Mouse (Mus musculus): ENCODE data around the gene Pxylp1. TPM values are rescaled to one million over a fixed set of nuclear protein-coding genes. Genes with fewer than 3 reads are reported as not detected.
A peak's percentile ranks its signal among the peaks of the same experiment; 100 is the strongest.

The Pxylp1 gene
- polyA plus RNA-seq, 1 experiment, result 11.9 TPM

DNA sequence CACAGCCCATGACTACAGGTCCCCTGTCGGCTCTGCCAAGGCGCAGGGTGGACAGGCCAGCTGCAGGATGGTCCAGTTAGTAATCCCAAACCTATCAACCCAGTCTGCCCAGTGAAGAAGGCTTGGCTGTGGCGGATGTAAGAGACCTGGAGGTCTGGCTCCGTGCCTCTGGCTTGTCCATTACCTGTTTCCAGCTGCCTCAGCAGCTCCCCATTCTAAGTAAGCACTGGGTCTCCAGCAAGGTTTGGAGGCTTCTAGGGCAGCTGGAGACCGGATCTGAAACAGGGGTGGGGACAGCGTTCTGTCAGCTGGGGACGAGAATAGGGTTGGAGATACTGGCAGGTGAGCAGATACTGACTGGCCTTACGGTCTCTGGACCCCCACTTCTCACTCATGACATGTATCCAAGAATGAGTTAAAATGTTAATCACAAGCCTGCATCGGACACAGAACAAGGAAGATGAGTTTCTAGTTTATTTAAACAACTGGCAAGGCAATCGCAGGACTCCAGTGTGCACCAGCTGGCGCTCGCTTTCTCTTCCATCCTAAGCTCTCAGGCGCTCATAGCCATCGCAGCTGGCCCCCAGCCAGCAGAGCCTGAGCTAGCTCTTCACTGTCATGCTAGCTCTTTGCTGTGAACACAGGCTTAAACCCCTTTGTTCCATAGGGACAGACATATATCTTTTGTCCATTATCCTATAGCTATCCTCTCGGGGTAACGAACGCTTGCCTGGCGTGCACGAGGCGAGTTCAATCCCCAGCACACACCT is 9.8 kb downstream of the Pxylp1 start:
- H3K27ac ChIP-seq (ENCODE audit: insufficient read depth, low read depth, low read length), result no peak overlapping the region
- TF ChIP-seq CTCF (IDR thresholded peaks at IDR 0.05; ENCODE audit: extremely low read depth, insufficient read length, insufficient replicate concordance, low read depth, low read length) (no peak), POLR2A (IDR thresholded peaks at IDR 0.05; ENCODE audit: low read depth, low read length) (no peak)
- H3K27me3 ChIP-seq (ENCODE audit: control insufficient read depth, insufficient read depth, low read length), result no peaks in the 10 kb centered on the region
- 77% methylated on average over 20 of the region's 20 CpGs for WGBS
- no peak overlapping the region for H3K4me3 ChIP-seq (ENCODE audit: low read depth, low read length)
- peaks cover 2% of the 10 kb centered on the region; the same call in 1 of the 2 replicates for H3K36me3 ChIP-seq (ENCODE audit: control insufficient read depth, insufficient read depth, low read length)
- H3K4me1 ChIP-seq (ENCODE audit: control insufficient read depth, insufficient read depth, insufficient read length, low read length), result peaks cover 2% of the 10 kb centered on the region; the same call in 1 of the 2 replicates

DNA sequence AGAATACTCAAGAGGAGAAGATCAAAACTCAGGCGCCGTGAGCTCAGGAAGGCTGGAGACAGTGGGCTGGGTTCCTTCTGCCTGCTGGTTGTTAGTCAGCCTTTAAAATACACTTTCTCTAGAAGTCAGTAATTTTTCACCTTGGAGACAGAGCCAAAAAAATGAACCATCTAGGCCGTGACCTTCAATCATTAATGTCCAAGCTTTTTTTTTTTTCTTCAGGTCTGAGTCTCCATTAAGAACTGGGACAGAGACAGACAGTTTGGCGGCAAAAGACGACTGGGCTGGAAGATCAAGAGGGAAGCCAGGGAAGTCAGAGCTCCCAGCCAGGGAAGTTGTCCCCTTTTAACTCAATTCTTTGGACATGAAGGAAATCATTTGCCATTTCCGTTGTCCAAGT is 10.6 kb downstream of the Pxylp1 start:
- TF ChIP-seq CTCF (IDR thresholded peaks at IDR 0.05; ENCODE audit: extremely low read depth, insufficient read length, insufficient replicate concordance, low read depth, low read length) (no peak), POLR2A (IDR thresholded peaks at IDR 0.05; ENCODE audit: low read depth, low read length) (no peak)
- no peak overlapping the region for H3K4me3 ChIP-seq (ENCODE audit: low read depth, low read length)
- H3K4me1 ChIP-seq (ENCODE audit: control insufficient read depth, insufficient read depth, insufficient read length, low read length), result peaks cover 2% of the 10 kb centered on the region; the same call in 1 of the 2 replicates
- WGBS, result 85% methylated on average over 6 of the region's 6 CpGs
- H3K36me3 ChIP-seq (ENCODE audit: control insufficient read depth, insufficient read depth, low read length), result peaks cover 2% of the 10 kb centered on the region; the same call in 1 of the 2 replicates
- H3K27me3 ChIP-seq (ENCODE audit: control insufficient read depth, insufficient read depth, low read length), result no peaks in the 10 kb centered on the region
- H3K27ac ChIP-seq (ENCODE audit: insufficient read depth, low read depth, low read length), result no peak overlapping the region

DNA sequence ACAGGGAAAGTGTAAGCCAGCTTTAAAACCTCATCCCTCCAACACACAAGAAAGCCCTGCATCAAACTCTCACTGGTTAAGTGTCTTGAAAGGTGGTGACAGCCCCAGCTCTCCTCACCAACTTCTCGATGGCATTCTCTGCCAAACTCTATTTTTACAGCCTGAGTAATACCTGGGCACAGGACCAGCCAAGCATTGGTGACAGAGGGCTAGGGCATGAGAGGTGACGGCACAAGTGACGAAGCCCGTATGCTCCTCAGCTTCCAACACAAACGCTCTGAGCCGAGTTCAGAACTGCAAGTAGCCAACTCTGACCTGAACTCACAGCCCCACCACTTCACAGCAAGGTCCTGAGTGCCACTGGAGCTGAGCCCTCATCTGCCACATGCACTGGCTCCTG is 13.4 kb downstream of the Pxylp1 start:
- TF ChIP-seq POLR2A (IDR thresholded peaks at IDR 0.05; ENCODE audit: low read depth, low read length) (no peak), CTCF (IDR thresholded peaks at IDR 0.05; ENCODE audit: extremely low read depth, insufficient read length, insufficient replicate concordance, low read depth, low read length) (no peak)
- 72% methylated on average over 6 of the region's 6 CpGs for WGBS
- no peaks in the 10 kb centered on the region for H3K27me3 ChIP-seq (ENCODE audit: control insufficient read depth, insufficient read depth, low read length)
- no peak overlapping the region for H3K4me3 ChIP-seq (ENCODE audit: low read depth, low read length)
- H3K36me3 ChIP-seq (ENCODE audit: control insufficient read depth, insufficient read depth, low read length), result no peaks in the 10 kb centered on the region
- no peak overlapping the region for H3K27ac ChIP-seq (ENCODE audit: insufficient read depth, low read depth, low read length)
- H3K4me1 ChIP-seq (ENCODE audit: control insufficient read depth, insufficient read depth, insufficient read length, low read length), result peaks cover 2% of the 10 kb centered on the region; the same call in 1 of the 2 replicates

DNA sequence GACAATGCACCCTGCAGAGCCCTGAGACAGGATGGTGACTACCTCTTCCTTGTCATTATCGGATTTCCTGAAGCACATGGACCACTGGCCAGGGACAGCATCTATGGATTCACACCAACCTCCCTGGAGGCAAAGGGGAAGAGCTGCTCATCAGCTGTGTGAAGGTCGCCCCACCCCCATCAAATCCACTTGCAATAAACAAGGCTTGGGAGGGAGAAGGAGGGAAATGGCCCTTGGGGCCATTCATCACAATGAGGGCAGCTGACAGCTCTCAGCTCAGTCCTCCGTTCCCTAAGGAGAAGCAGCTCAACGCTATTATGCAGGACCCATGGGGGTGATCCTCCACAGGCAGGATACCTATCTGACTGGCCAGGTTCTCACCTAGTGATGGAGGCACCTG is 14.0 kb downstream of the Pxylp1 start:
- Histone ChIP-seq H3K27me3 (ENCODE audit: control insufficient read depth, insufficient read depth, low read length) (no peaks in the 10 kb centered on the region), H3K36me3 (ENCODE audit: control insufficient read depth, insufficient read depth, low read length) (no peaks in the 10 kb centered on the region), H3K4me3 (ENCODE audit: low read depth, low read length) (no peak overlapping the region), H3K27ac (ENCODE audit: insufficient read depth, low read depth, low read length) (no peak overlapping the region), H3K4me1 (ENCODE audit: control insufficient read depth, insufficient read depth, insufficient read length, low read length) (peaks cover 2% of the 10 kb centered on the region; the same call in 1 of the 2 replicates)
- 70% methylated on average over 4 of the region's 4 CpGs for WGBS
- TF ChIP-seq CTCF (IDR thresholded peaks at IDR 0.05; ENCODE audit: extremely low read depth, insufficient read length, insufficient replicate concordance, low read depth, low read length), result no peak
- no peak for TF ChIP-seq POLR2A (IDR thresholded peaks at IDR 0.05; ENCODE audit: low read depth, low read length)

DNA sequence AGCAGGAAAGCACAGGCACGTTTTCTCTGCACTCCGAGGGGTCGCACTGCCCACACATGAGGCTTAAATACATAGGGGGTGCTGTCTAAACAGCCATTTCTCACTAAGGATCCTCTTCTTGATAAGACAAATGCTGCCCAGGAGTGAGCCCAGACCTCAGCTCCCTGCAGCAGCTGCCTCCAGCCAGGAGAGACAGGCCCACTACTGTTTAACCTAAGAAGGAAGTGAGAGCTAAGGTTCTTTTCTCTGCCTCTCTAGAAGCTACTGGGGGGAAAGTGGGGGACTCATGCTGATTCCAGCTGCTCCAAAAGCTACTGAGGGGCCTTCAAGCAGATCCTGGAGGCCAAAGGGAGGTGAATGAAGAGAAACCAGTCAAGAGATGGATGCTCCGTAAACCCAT is 16.8 kb downstream of the Pxylp1 start:
- 79% methylated on average over 4 of the region's 4 CpGs for WGBS
- H3K36me3 ChIP-seq (ENCODE audit: control insufficient read depth, insufficient read depth, low read length), result no peaks in the 10 kb centered on the region
- no peaks in the 10 kb centered on the region for H3K27me3 ChIP-seq (ENCODE audit: control insufficient read depth, insufficient read depth, low read length)

DNA sequence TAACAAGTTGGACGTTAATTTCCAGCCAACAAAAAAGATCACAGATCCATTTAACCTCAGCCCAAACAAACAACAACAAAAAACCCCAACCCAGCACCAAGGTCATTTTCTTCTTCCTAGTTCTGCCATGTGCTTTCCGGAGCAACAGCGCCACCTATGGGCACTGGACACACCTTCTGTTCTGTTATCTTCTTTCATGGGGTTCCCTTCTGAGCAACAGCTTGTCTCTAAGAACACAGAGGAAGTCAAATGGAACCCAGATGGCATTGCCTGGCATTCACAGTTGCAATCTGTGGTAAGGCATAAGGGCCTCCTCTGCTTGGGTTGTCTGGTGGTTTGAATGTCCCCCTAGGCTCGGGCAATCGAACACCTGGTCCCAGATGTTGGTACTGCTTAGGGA is 19.4 kb downstream of the Pxylp1 start:
- H3K27ac ChIP-seq (ENCODE audit: insufficient read depth, low read depth, low read length), result no peak overlapping the region
- peak; percentile 44; the same call in 1 of the 2 replicates for TF ChIP-seq CTCF (IDR thresholded peaks at IDR 0.05; ENCODE audit: extremely low read depth, insufficient read length, insufficient replicate concordance, low read depth, low read length)
- no peak for TF ChIP-seq POLR2A (IDR thresholded peaks at IDR 0.05; ENCODE audit: low read depth, low read length)
- no peaks in the 10 kb centered on the region for H3K36me3 ChIP-seq (ENCODE audit: control insufficient read depth, insufficient read depth, low read length)
- H3K4me3 ChIP-seq (ENCODE audit: low read depth, low read length), result no peak overlapping the region
- 75% methylated on average over 5 of the region's 5 CpGs for WGBS
- H3K27me3 ChIP-seq (ENCODE audit: control insufficient read depth, insufficient read depth, low read length), result no peaks in the 10 kb centered on the region
- no peaks in the 10 kb centered on the region; the same call in 1 of the 2 replicates for H3K4me1 ChIP-seq (ENCODE audit: control insufficient read depth, insufficient read depth, insufficient read length, low read length)

More for the DNA sequence above, 16.8 kb downstream of the Pxylp1 start:
- H3K4me3 ChIP-seq (ENCODE audit: low read depth, low read length), result no peak overlapping the region
- H3K27ac ChIP-seq (ENCODE audit: insufficient read depth, low read depth, low read length), result no peak overlapping the region
- no peak for TF ChIP-seq POLR2A (IDR thresholded peaks at IDR 0.05; ENCODE audit: low read depth, low read length)
- no peak for TF ChIP-seq CTCF (IDR thresholded peaks at IDR 0.05; ENCODE audit: extremely low read depth, insufficient read length, insufficient replicate concordance, low read depth, low read length)
- no peaks in the 10 kb centered on the region; the same call in 1 of the 2 replicates for H3K4me1 ChIP-seq (ENCODE audit: control insufficient read depth, insufficient read depth, insufficient read length, low read length)

DNA sequence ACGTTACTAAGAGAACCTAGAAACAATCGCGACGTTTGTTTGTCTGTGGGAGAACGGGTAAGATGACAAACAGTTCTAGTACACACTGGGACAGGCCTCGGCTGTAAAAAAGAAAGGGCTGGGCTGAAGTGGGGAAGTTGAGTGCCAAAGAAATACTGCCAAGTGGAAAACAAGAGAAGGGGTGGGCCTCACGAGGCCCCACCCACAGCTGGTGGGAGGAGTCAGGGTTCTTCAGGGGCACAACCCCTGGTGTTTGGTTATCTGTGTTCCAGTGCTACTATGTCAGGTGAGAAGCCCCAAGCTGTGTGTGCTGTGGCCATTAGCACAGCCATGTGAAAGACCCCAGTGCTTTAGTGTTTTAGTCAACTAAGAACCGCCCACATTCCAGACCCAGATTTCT is 22.4 kb downstream of the Pxylp1 start:
- no peaks in the 10 kb centered on the region for H3K36me3 ChIP-seq (ENCODE audit: control insufficient read depth, insufficient read depth, low read length)

More for the DNA sequence above, 22.4 kb downstream of the Pxylp1 start:
- Histone ChIP-seq H3K27ac (ENCODE audit: insufficient read depth, low read depth, low read length) (peak overlapping the region; percentile 25; the same call in 1 of the 2 replicates), H3K27me3 (ENCODE audit: control insufficient read depth, insufficient read depth, low read length) (no peaks in the 10 kb centered on the region), H3K4me3 (ENCODE audit: low read depth, low read length) (no peak overlapping the region), H3K4me1 (ENCODE audit: control insufficient read depth, insufficient read depth, insufficient read length, low read length) (peaks cover 4% of the 10 kb centered on the region; the same call in 1 of the 2 replicates)
- TF ChIP-seq CTCF (IDR thresholded peaks at IDR 0.05; ENCODE audit: extremely low read depth, insufficient read length, insufficient replicate concordance, low read depth, low read length), result no peak
- TF ChIP-seq POLR2A (IDR thresholded peaks at IDR 0.05; ENCODE audit: low read depth, low read length), result no peak
- WGBS, result 29% methylated on average over 8 of the region's 8 CpGs
